Mouse (Mus musculus) retina, adult 2 months (tissue): Measurements from ENCODE around the gene Agap1.

Source experiments
- DNase-seq: peaks from one replicate; pipeline ENCODE4 v3.0.0-alpha.2; 2012; ENCODE audit warnings: low read depth, low spot score

The Agap1 gene

GRCm38 (mm10) chr1:89656643-89657321 lies 202.2 kb downstream of the Agap1 start:
- no peak for DNase-seq

GRCm38 (mm10) chr1:89660804-89661203 lies 206.2 kb downstream of the Agap1 start:
- no peak for DNase-seq

GRCm38 (mm10) chr1:89666154-89666553 lies 211.5 kb downstream of the Agap1 start:
- no peak for DNase-seq

GRCm38 (mm10) chr1:89667387-89667786 lies 212.8 kb downstream of the Agap1 start:
- no peak for DNase-seq

GRCm38 (mm10) chr1:89668635-89669034 lies 214.0 kb downstream of the Agap1 start:
- no peak for DNase-seq

GRCm38 (mm10) chr1:89671110-89671787 lies 216.6 kb downstream of the Agap1 start:
- no peak for DNase-seq

GRCm38 (mm10) chr1:89673071-89673470 lies 218.5 kb downstream of the Agap1 start:
- no peak for DNase-seq

GRCm38 (mm10) chr1:89673686-89674085 lies 219.1 kb downstream of the Agap1 start:
- DNase-seq, result no peak

- no peak for DNase-seq
Observed at GRCm38 (mm10) chr1:89674681-89675080, 220.1 kb downstream of the Agap1 start.

GRCm38 (mm10) chr1:89676411-89676810 lies 221.8 kb downstream of the Agap1 start:
- no peak for DNase-seq

- no peak for DNase-seq
Observed at GRCm38 (mm10) chr1:89680673-89681072, 226.1 kb downstream of the Agap1 start.

- DNase-seq, result no peak
Observed at GRCm38 (mm10) chr1:89688914-89689313, 234.3 kb downstream of the Agap1 start.

GRCm38 (mm10) chr1:89689544-89690212 lies 235.1 kb downstream of the Agap1 start:
- no peak for DNase-seq

- no peak for DNase-seq
Observed at GRCm38 (mm10) chr1:89691096-89691495, 236.5 kb downstream of the Agap1 start.

- no peak for DNase-seq
Observed at GRCm38 (mm10) chr1:89692420-89692819, 237.8 kb downstream of the Agap1 start.

- no peak for DNase-seq
Observed at GRCm38 (mm10) chr1:89694916-89695315, 240.3 kb downstream of the Agap1 start.

- DNase-seq, result no peak
Observed at GRCm38 (mm10) chr1:89697241-89697640, 242.6 kb downstream of the Agap1 start.

- no peak for DNase-seq
Observed at GRCm38 (mm10) chr1:89700166-89700565, 245.6 kb downstream of the Agap1 start.

GRCm38 (mm10) chr1:89701162-89701730 lies 246.6 kb downstream of the Agap1 start:
- DNase-seq, result no peak

GRCm38 (mm10) chr1:89703294-89703693 lies 248.7 kb downstream of the Agap1 start:
- no peak for DNase-seq

- DNase-seq, result no peak
Observed at GRCm38 (mm10) chr1:89705670-89706069, 251.1 kb downstream of the Agap1 start.

GRCm38 (mm10) chr1:89706862-89707261 lies 252.3 kb downstream of the Agap1 start:
- no peak for DNase-seq
